Mouse (Mus musculus) heart, embryonic 10.5 days (tissue): Measurements from ENCODE around the gene Klrk1. TPM values are rescaled to one million over a fixed set of nuclear protein-coding genes. Genes with fewer than 3 reads are reported as not detected.

Experiments used
- polyA plus RNA-seq: library from polyadenylated mRNA; unstranded; fragments of >200 nt; fragmentation: Nextera tagmentation; extraction: Ambion mirVana; gene quantifications from 2 replicates; pipeline ENCODE4 v1.2.1, GENCODE M21; 2016

The Klrk1 gene
- polyA plus RNA-seq, 1 experiment from 2014 or later = 0.04 TPM

Other genes with a start within 250 kb of the Klrk1 start
- 0.25 and 0.67 TPM in 2 replicates for gene Clec12b, start 238.0 kb downstream of the Klrk1 start, polyA plus RNA-seq
- 4.8 and 12.8 TPM in 2 replicates for gene Clec1b, start 226.6 kb downstream of the Klrk1 start, polyA plus RNA-seq
- gene Clec9a, start 215.0 kb downstream of the Klrk1 start, polyA plus RNA-seq = 0.14 and 0.17 TPM in 2 replicates
- gene Clec1a, start 171.9 kb downstream of the Klrk1 start, polyA plus RNA-seq = 0.48 and 0.54 TPM in 2 replicates
- gene Olr1, start 116.7 kb downstream of the Klrk1 start, polyA plus RNA-seq = 0.20 and 0.28 TPM in 2 replicates
- not detected in 2 replicates for gene Tmem52b, start 111.3 kb downstream of the Klrk1 start, polyA plus RNA-seq
- 30.8 and 34.4 TPM in 2 replicates for gene Gabarapl1, start 90.7 kb downstream of the Klrk1 start, polyA plus RNA-seq
- gene Klre1, start 46.0 kb downstream of the Klrk1 start, polyA plus RNA-seq = not detected in 2 replicates
- gene Klrd1, start 32.1 kb downstream of the Klrk1 start, polyA plus RNA-seq = not detected in 2 replicates
- gene Klrc3, start 19.5 kb upstream of the Klrk1 start, polyA plus RNA-seq = not detected in 2 replicates
- gene Klrc2, start 36.8 kb upstream of the Klrk1 start, polyA plus RNA-seq = not detected in 2 replicates
- gene Klrc1, start 55.1 kb upstream of the Klrk1 start, polyA plus RNA-seq = not detected in 2 replicates
- gene Klri1, start 93.3 kb upstream of the Klrk1 start, polyA plus RNA-seq = not detected in 2 replicates
- gene Klri2, start 116.6 kb upstream of the Klrk1 start, polyA plus RNA-seq = not detected in 2 replicates
- not detected in 2 replicates for gene Gm156, start 160.4 kb upstream of the Klrk1 start, polyA plus RNA-seq
- not detected in 2 replicates for gene Gm17631, start 238.8 kb upstream of the Klrk1 start, polyA plus RNA-seq